Mouse (Mus musculus) kidney, adult 2 months (tissue): ENCODE results near the gene Tnni2.

ENCODE experiments used
- CTCF ChIP-seq: fragments of 200-500 bp; conservative IDR thresholded peaks from 2 replicates; pipeline ENCODE4 v1.5.1; 2011; ENCODE audit warnings: low read depth, mild to moderate bottlenecking, control low read depth, low read length, moderate library complexity, mixed read lengths; ENCODE audit not compliant: insufficient read depth, insufficient read length
- POLR2A ChIP-seq: fragments of 200-500 bp; IDR thresholded peaks from one replicate; pipeline ENCODE4 v1.6.1; 2011; ENCODE audit warnings: low read depth, low read length, control low read depth

DNA sequence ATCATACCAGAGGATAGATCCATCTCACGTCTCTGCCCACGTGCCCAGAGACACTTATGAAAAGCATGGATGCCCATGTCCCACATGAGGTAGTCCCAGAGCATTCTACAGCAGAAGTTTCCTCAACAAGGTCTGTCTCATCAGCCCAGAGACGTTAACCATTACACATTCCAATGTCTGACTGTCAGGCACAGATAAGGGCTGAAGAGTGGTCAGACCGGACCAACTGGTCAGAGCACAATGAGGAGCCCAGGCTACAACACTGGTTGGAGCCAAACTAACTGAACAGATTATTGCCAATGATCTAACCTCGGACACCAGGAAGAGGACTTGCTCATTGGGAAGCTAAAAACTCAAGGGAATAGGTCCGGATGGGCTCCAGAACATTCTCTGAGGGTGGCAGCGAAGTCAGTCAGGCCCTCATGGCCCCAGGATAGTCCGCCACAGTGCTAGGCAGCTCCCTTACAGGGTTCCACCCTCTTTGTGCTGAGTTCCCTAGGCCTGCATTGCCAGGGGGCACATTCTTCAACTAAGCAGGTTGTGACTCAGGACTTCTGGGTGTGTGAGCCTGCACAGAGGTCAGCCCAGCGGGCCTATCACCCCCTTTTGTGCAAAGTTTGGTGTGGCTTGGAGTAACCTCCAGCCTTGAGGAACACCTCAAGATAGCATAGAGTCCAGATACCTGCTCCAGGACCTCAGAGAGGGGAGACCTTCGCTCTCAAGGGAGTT lies 7.3 kb upstream of the Tnni2 start, which contains the start of gene Syt8:
- no peak for TF ChIP-seq CTCF
- TF ChIP-seq POLR2A: no peak
